33 mouse cellular contexts compared by ENCODE assay signal in the genomic region with DNA sequence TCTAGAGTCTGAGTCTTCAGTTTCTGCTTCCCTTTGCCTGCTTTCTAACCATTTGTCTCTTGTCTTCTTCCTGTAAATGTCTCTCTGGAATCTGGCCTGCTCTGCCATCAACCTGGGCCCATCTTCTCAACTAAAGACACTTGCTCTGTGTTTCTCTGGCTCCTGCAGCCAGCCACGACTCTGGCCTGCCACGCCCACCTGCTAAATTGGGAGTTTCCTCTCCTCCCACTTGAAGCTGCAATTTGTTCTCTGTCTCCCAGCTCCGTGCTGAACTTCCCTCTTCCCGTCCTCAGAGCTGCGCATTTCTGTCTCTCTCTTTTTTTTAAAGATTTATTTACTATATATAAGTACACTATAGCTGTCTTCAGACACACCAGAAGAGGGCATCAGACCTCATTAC. TPM values are rescaled to one million over a fixed set of nuclear protein-coding genes. Genes with fewer than 3 reads are reported as not detected.
A peak's percentile ranks its signal among the peaks of the same experiment; 100 is the strongest.
DNase-seq lines count a peak whose midpoint lies in the region; ATAC-seq lines count a peak whose summit lies in the region.
"Had no signal": no experiment of that assay in that cellular context is flagged by ENCODE, and none has a peak within 500 bp of the region (broad histone marks: within the 10 kb centered on the region; RNA-seq: fewer than 3 reads in every experiment).

No protein-coding gene starts in this region.

- no peak for ATAC-seq in megakaryocyte, adult 5-6 weeks (ENCODE audit: poor library complexity, severe bottlenecking)
- ATAC-seq: activated CD4-positive, CD25-positive, alpha-beta regulatory T cell, adult 4 months; forebrain, embryonic 13.5 days; forebrain, embryonic 16.5 days; hindbrain, embryonic 16.5 days; intestine, embryonic 15.5 days; Patski had no signal

- 48% methylated on average over 5 of the region's 5 CpGs for WGBS in midbrain, embryonic 10.5 days

- intact Hi-C loops in heart, postnatal 25 days (cut with DNase I) = no loop called here

- no peaks in the 10 kb centered on the region for H3K9me3 ChIP-seq in megakaryocyte, embryonic 14.5 days
- no peaks in the 10 kb centered on the region for H3K9me3 ChIP-seq in midbrain, embryonic 10.5 days (replicated peaks)
- H3K9me3 ChIP-seq: forebrain, embryonic 10.5 days; forebrain, embryonic 13.5 days; G1E; heart, embryonic 13.5 days; hindbrain, embryonic 10.5 days; hindbrain, embryonic 13.5 days; intestine, embryonic 15.5 days had no signal

- DNase-seq in heart, adult 11 months = peak; percentile 89
- DNase-seq in heart, postnatal 25 days (ENCODE audit: low spot score) = no peak
- peak; percentile 21 for DNase-seq in kidney, postnatal 10 days
- DNase-seq in kidney, adult 9 months = no peak
- DNase-seq in ZHBTc4 (ENCODE audit: low read depth, low spot score) = peak; percentile 58
- no peak for DNase-seq in midbrain, embryonic 10.5 days (ENCODE audit: low spot score)
- DNase-seq: adrenal gland, adult 8-10 months; adrenal gland, postnatal 25 days; B cell, adult 2 months; cerebellum, adult 18-20 months; cerebellum, adult 9-10 months; cerebellum, postnatal 14 days; gastrocnemius, postnatal 14 days had no signal

- peaks cover 50% of the 10 kb centered on the region for H3K4me1 ChIP-seq in megakaryocyte, embryonic 14.5 days
- H3K4me1 ChIP-seq in midbrain, embryonic 10.5 days = peaks cover 14% of the 10 kb centered on the region

- H3K36me3 ChIP-seq in megakaryocyte, embryonic 14.5 days (replicated peaks; ENCODE audit: low read length) = peaks cover 12% of the 10 kb centered on the region
- no peaks in the 10 kb centered on the region for H3K36me3 ChIP-seq in midbrain, embryonic 10.5 days
- H3K36me3 ChIP-seq: forebrain, embryonic 10.5 days; G1E; heart, embryonic 13.5 days; hindbrain, embryonic 10.5 days; hindbrain, embryonic 13.5 days; intestine, embryonic 15.5 days had no signal

- H3K27me3 ChIP-seq in megakaryocyte, embryonic 14.5 days (replicated peaks) = no peaks in the 10 kb centered on the region
- no peaks in the 10 kb centered on the region for H3K27me3 ChIP-seq in midbrain, embryonic 10.5 days (ENCODE audit: low read depth, poor library complexity, severe bottlenecking)
- H3K27me3 ChIP-seq: forebrain, embryonic 13.5 days; heart, embryonic 13.5 days; hindbrain, embryonic 13.5 days; intestine, embryonic 15.5 days; Patski had no signal

- H3K4me3 ChIP-seq in megakaryocyte, embryonic 14.5 days (replicated peaks) = peak overlapping the region; percentile 42
- no peak overlapping the region for H3K4me3 ChIP-seq in midbrain, embryonic 10.5 days
- H3K4me3 ChIP-seq: forebrain, embryonic 10.5 days; forebrain, embryonic 13.5 days; heart, embryonic 13.5 days; hindbrain, embryonic 10.5 days; hindbrain, embryonic 13.5 days; intestine, embryonic 15.5 days had no signal

- no peak overlapping the region for H3K27ac ChIP-seq in midbrain, embryonic 10.5 days (replicated peaks)
- H3K27ac ChIP-seq: forebrain, embryonic 10.5 days; forebrain, embryonic 13.5 days; heart, embryonic 13.5 days; hindbrain, embryonic 10.5 days; hindbrain, embryonic 13.5 days; intestine, embryonic 15.5 days had no signal

RNA-seq across cellular contexts. Expression of a gene that starts 5.0 kb away (rescaled TPM):
- total RNA-seq in heart, postnatal 25 days (2021) = 1 to 10 TPM; 6.5 to 6.7 TPM
- 0.79 TPM in 1 of 2 replicates, not detected in the other for polyA plus RNA-seq in megakaryocyte, embryonic 14.5 days (2012; ENCODE audit: insufficient read depth, low replicate concordance)
- total RNA-seq in megakaryocyte, adult 5-6 weeks (2015) = not detected in 2 replicates
- total RNA-seq in megakaryocyte, adult 5-6 weeks (2017) = 0.08 TPM in 1 of 2 replicates, not detected in the other
- 0.14 and 0.30 TPM in 2 replicates for polyA plus RNA-seq in midbrain, embryonic 10.5 days (2016; fragmentation: Nextera tagmentation; extraction: Ambion mirVana)
- total RNA-seq: CH12.LX had no signal
- polyA plus RNA-seq: activated CD4-positive, CD25-positive, alpha-beta regulatory T cell, adult 4 months; forebrain, embryonic 10.5 days; G1E had no signal

RNA-seq across cellular contexts. Expression of a gene that starts 23.4 kb away (rescaled TPM):
- total RNA-seq in heart, postnatal 25 days (2021) = not detected
- polyA plus RNA-seq in megakaryocyte, embryonic 14.5 days (2012; ENCODE audit: insufficient read depth, low replicate concordance) = not detected in 2 replicates
- total RNA-seq in megakaryocyte, adult 5-6 weeks (2015) = not detected in 2 replicates
- total RNA-seq in megakaryocyte, adult 5-6 weeks (2017) = not detected in 2 replicates
- polyA plus RNA-seq in midbrain, embryonic 10.5 days (2016; fragmentation: Nextera tagmentation; extraction: Ambion mirVana) = not detected in 2 replicates
- total RNA-seq: adrenal gland, adult 8-10 months; adrenal gland, postnatal 25 days; CH12.LX; gastrocnemius, adult 18-20 months; gastrocnemius, postnatal 14 days; heart, postnatal 14 days had no signal
- polyA plus RNA-seq: activated CD4-positive, CD25-positive, alpha-beta regulatory T cell, adult 4 months; embryonic facial prominence, embryonic 11.5 days; forebrain, embryonic 13.5 days; forebrain, embryonic 16.5 days; G1E; heart, embryonic 13.5 days; heart, embryonic 16.5 days; hindbrain, embryonic 10.5 days; hindbrain, embryonic 13.5 days; hindbrain, embryonic 16.5 days; Patski had no signal

RNA-seq across cellular contexts. Expression of a gene that starts 26.3 kb away (rescaled TPM):
- 1 to 10 TPM; 1.2 to 1.7 TPM for total RNA-seq in heart, postnatal 25 days (2021)
- polyA plus RNA-seq in megakaryocyte, embryonic 14.5 days (2012; ENCODE audit: insufficient read depth, low replicate concordance) = 14.1 TPM in 1 of 2 replicates, not detected in the other
- total RNA-seq in megakaryocyte, adult 5-6 weeks (2015) = 492 and 634 TPM in 2 replicates
- total RNA-seq in megakaryocyte, adult 5-6 weeks (2017) = 78.5 and 108 TPM in 2 replicates
- 1.6 and 1.7 TPM in 2 replicates for polyA plus RNA-seq in midbrain, embryonic 10.5 days (2016; fragmentation: Nextera tagmentation; extraction: Ambion mirVana)
- total RNA-seq: G1E had no signal
- polyA plus RNA-seq: G1E had no signal

RNA-seq across cellular contexts. Expression of a gene that starts 46.5 kb away (rescaled TPM):
- not detected for total RNA-seq in heart, postnatal 25 days (2021)
- polyA plus RNA-seq in megakaryocyte, embryonic 14.5 days (2012; ENCODE audit: insufficient read depth, low replicate concordance) = not detected in 2 replicates
- not detected in 2 replicates for total RNA-seq in megakaryocyte, adult 5-6 weeks (2015)
- not detected in 2 replicates for total RNA-seq in megakaryocyte, adult 5-6 weeks (2017)
- not detected in 2 replicates for polyA plus RNA-seq in midbrain, embryonic 10.5 days (2016; fragmentation: Nextera tagmentation; extraction: Ambion mirVana)
- total RNA-seq: adrenal gland, adult 8-10 months; adrenal gland, postnatal 25 days; CH12.LX; gastrocnemius, adult 18-20 months; gastrocnemius, postnatal 14 days; heart, postnatal 14 days had no signal
- polyA plus RNA-seq: activated CD4-positive, CD25-positive, alpha-beta regulatory T cell, adult 4 months; embryonic facial prominence, embryonic 11.5 days; embryonic facial prominence, embryonic 14.5 days; forebrain, embryonic 10.5 days; forebrain, embryonic 13.5 days; forebrain, embryonic 16.5 days; G1E; gonadal fat pad, adult 2 months; heart, embryonic 13.5 days; heart, embryonic 16.5 days; hindbrain, embryonic 10.5 days; hindbrain, embryonic 13.5 days; hindbrain, embryonic 16.5 days; intestine, embryonic 15.5 days; Patski had no signal

Comparison
In these comparisons a context has a peak if more than half of its experiments do, and no peak if none do; other contexts are left out.
1. DNase-seq: peak in heart, adult 11 months (single experiment), kidney, postnatal 10 days (single experiment) and ZHBTc4 (single experiment); none in heart, postnatal 25 days (single experiment), kidney, adult 9 months (single experiment) and midbrain, embryonic 10.5 days (single experiment).
2. RNA of a gene that starts 5.0 kb away (total RNA-seq): 6.5 to 6.7 TPM in heart, postnatal 25 days; 0.08 TPM in megakaryocyte, adult 5-6 weeks; every median in the first group is over 4 times any median in the second.
3. RNA of a gene that starts 26.3 kb away (total RNA-seq): 78.5 to 634 TPM in megakaryocyte, adult 5-6 weeks; 1.2 to 1.7 TPM in heart, postnatal 25 days; every median in the first group is over 10 times any median in the second.